Comparison of ENCODE assay signal across 7 mouse cellular contexts in the genomic region with DNA sequence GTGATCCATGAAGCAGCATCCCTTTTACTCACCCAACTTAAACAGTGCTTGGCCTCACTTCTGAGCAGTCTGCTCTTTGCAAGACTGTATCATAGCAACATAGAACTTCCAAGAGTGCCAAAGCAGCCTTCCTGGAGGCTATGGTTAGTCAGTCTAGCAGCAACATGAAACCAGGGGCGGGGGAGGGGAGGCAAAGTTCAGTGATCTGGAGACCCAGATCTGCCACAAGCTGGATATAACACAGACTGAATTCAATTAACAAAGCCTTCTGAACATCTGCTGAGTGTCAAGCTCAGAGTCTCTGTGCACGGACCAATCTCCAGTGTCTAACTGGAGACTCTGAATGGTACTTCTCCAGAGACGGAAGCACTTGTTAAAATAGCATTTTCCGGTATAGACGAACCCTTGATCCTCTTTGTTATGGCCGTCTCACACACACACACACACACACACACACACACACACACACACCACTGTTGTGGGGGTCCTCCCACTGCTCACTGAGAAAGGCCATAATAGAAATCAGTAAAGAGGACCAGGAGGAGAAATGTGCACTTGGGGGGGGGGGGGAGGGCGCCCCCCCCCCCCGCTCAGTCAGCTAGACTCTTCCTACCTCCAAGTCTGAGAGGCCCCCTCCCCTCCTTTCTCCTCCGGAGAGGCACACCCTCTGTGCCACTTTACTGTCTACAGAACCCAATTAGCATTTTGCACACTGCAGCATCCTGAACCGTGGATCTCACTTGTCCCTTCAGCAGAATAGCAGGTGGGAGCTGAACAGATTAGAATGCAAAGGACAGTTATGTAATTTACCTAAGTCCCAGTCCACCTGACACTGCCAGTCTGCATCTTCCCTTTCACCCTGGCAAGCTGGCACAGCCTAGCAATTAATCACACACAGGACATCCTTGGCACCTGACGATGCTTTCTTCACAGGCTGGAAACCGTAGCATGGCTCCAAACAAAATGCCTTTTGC.
DNase-seq lines count a peak whose midpoint lies in the region; ATAC-seq and TF ChIP-seq lines count a peak whose summit lies in the region.

No protein-coding gene starts in this region.

- CTCF ChIA-PET in Patski (lab: Charles Lee), result interaction anchor here (1.3 to 2.2 kb wide), 2 partner anchors 11 to 16 kb away, joined by 3 to 9 read pairs; no protein-coding TSS in a partner anchor

- WGBS in embryonic facial prominence, embryonic 15.5 days, result 20% methylated on average over 10 of the region's 12 CpGs
- 48% methylated on average over 11 of the region's 12 CpGs for WGBS in neural tube, embryonic 15.5 days

- POLR2A ChIA-PET in Patski (lab: Charles Lee), result interaction anchor here (0.6 kb wide), 1 partner anchor 121 kb away, joined by 4 read pairs; no protein-coding TSS in a partner anchor

- in situ Hi-C loops in Patski (cut with MboI; ENCODE audit: low pct_unique_long_range_greater_than_20kb), result no loop called here

- DNase-seq in ES-CJ7 (ENCODE audit: low read depth, low spot score) (peak; percentile 7), Patski (ENCODE audit: low read depth, low spot score) (peak; percentile 47)
- DNase-seq in kidney, postnatal 10 days, result peak; percentile 14
- no peak for DNase-seq in heart, adult 18-20 months
- DNase-seq in urinary bladder, postnatal 25 days (ENCODE audit: low spot score), result no peak

- ATAC-seq in Patski, result peak; percentile 83
- ATAC-seq in embryonic facial prominence, embryonic 15.5 days (ENCODE audit: insufficient number of reproducible peaks, low FRiP score, low TSS enrichment, low read depth), result peak; percentile 58
- peak; percentile 73 for ATAC-seq in neural tube, embryonic 15.5 days (ENCODE audit: low FRiP score)

- H3K9ac ChIP-seq in embryonic facial prominence, embryonic 15.5 days, result no peak overlapping the region
- no peak overlapping the region for H3K9ac ChIP-seq in neural tube, embryonic 15.5 days (replicated peaks)

- H3K36me3 ChIP-seq in embryonic facial prominence, embryonic 15.5 days, result no peaks in the 10 kb centered on the region
- H3K36me3 ChIP-seq in neural tube, embryonic 15.5 days, result no peaks in the 10 kb centered on the region

- peaks cover 13% of the 10 kb centered on the region for H3K4me1 ChIP-seq in embryonic facial prominence, embryonic 15.5 days
- H3K4me1 ChIP-seq in neural tube, embryonic 15.5 days, result peaks cover 14% of the 10 kb centered on the region

- no peaks in the 10 kb centered on the region for H3K9me3 ChIP-seq in embryonic facial prominence, embryonic 15.5 days (replicated peaks)
- H3K9me3 ChIP-seq in neural tube, embryonic 15.5 days (replicated peaks), result no peaks in the 10 kb centered on the region

- no peak for TF ChIP-seq CTCF in Patski (IDR thresholded peaks at IDR 0.05)

- H3K27me3 ChIP-seq in Patski, result peaks cover 12% of the 10 kb centered on the region
- H3K27me3 ChIP-seq in embryonic facial prominence, embryonic 15.5 days, result no peaks in the 10 kb centered on the region
- H3K27me3 ChIP-seq in neural tube, embryonic 15.5 days (replicated peaks), result no peaks in the 10 kb centered on the region

- H3K27ac ChIP-seq in embryonic facial prominence, embryonic 15.5 days (replicated peaks), result no peak overlapping the region
- H3K27ac ChIP-seq in neural tube, embryonic 15.5 days (replicated peaks), result peak overlapping the region; percentile 9; the same call in 1 of the 2 replicates

- no peak overlapping the region for H3K4me2 ChIP-seq in embryonic facial prominence, embryonic 15.5 days (replicated peaks)
- no peak overlapping the region for H3K4me2 ChIP-seq in neural tube, embryonic 15.5 days

- no peak overlapping the region for H3K4me3 ChIP-seq in embryonic facial prominence, embryonic 15.5 days (replicated peaks)
- H3K4me3 ChIP-seq in neural tube, embryonic 15.5 days (replicated peaks), result no peak overlapping the region

Comparison
In these comparisons a context has a peak if more than half of its experiments do, and no peak if none do; other contexts are left out.
1. DNase-seq: peak in ES-CJ7 (single experiment), Patski (single experiment) and kidney, postnatal 10 days (single experiment); none in heart, adult 18-20 months (0 of 2) and urinary bladder, postnatal 25 days (single experiment).
2. Peak in every context shown above with its lines, with median percentiles within 50 percentile points of each other: ATAC-seq.